ENCODE assay signal across 8 mouse cellular contexts in genomic region chr1:180942166-180943031, GRCm38 (mm10). TPM values are rescaled to one million over a fixed set of nuclear protein-coding genes. Genes with fewer than 3 reads are reported as not detected.
A peak's percentile ranks its signal among the peaks of the same experiment; 100 is the strongest.
DNase-seq lines count a peak whose midpoint lies in the region; ATAC-seq and TF ChIP-seq lines count a peak whose summit lies in the region.

Gene Tmem63a (plus strand): TSS chr1:180942344.

- H3K36me3 ChIP-seq in G1E (replicated peaks), result peaks cover 10% of the 10 kb centered on the region
- H3K36me3 ChIP-seq in hindbrain, embryonic 10.5 days, result no peaks in the 10 kb centered on the region

- H3K4me1 ChIP-seq in G1E (ENCODE audit: insufficient read depth, low read depth, low read length), result peaks cover 50% of the 10 kb centered on the region
- peaks cover 51% of the 10 kb centered on the region for H3K4me1 ChIP-seq in hindbrain, embryonic 10.5 days (replicated peaks)

- no peaks in the 10 kb centered on the region for H3K9me3 ChIP-seq in G1E (replicated peaks)
- no peaks in the 10 kb centered on the region for H3K9me3 ChIP-seq in hindbrain, embryonic 10.5 days

- H3K4me3 ChIP-seq in G1E (ENCODE audit: low read depth, low read length), result peak within 1 kb of the TSS; percentile 82
- H3K4me3 ChIP-seq in hindbrain, embryonic 10.5 days, result peak within 1 kb of the TSS; percentile 87

- peak; percentile 76 for DNase-seq in G1E (ENCODE audit: low spot score)
- peak; percentile 56 for DNase-seq in c-Kit-positive CD71-positive TER-119-positive erythroid progenitor cells, embryonic 14.5 days (ENCODE audit: low spot score)
- peak; percentile 79 for DNase-seq in hindbrain, embryonic 10.5 days (ENCODE audit: low spot score)
- peak; percentile 63 for DNase-seq in layer of hippocampus, adult 9-11 months
- peak; percentile 89 for DNase-seq in lung, postnatal 25 days (ENCODE audit: low spot score)
- peak; percentile 76 for DNase-seq in ovary, postnatal 36 days (ENCODE audit: low spot score)
- DNase-seq in urinary bladder, adult 18-20 months (ENCODE audit: low spot score in 2 of 2), result peak; percentile 75 to 79

- under 1% methylated on average over 73 of the region's 73 CpGs for WGBS in hindbrain, embryonic 10.5 days

- no peak for TF ChIP-seq CTCF in G1E (IDR thresholded peaks at IDR 0.05; ENCODE audit: low read depth, low read length)

- peak within 1 kb of the TSS; percentile 88 for H3K27ac ChIP-seq in hindbrain, embryonic 10.5 days

- peak; percentile 16; the same call in 1 of the 2 replicates for ATAC-seq in G1E (ENCODE audit: extremely low read depth, insufficient number of reproducible peaks, low FRiP score, poor library complexity, severe bottlenecking)
- peak; percentile 45 for ATAC-seq in frontal cortex, adult (ENCODE audit: low TSS enrichment)

- H3K27me3 ChIP-seq in G1E (ENCODE audit: insufficient read depth, low read length), result peaks cover 29% of the 10 kb centered on the region
- H3K27me3 ChIP-seq in hindbrain, embryonic 10.5 days (ENCODE audit: insufficient read depth, poor library complexity, severe bottlenecking), result peaks cover 71% of the 10 kb centered on the region

RNA-seq across cellular contexts. Expression of gene Tmem63a, which starts in this region (rescaled TPM):
- 3.2 and 4.3 TPM in 2 replicates for total RNA-seq in G1E (2014; fragmentation: Nextera tagmentation)
- 2.8 and 3.1 TPM in 2 replicates for total RNA-seq in G1E (2017)
- 2.8 and 3.4 TPM in 2 replicates for polyA plus RNA-seq in G1E (2012)
- 3.0 and 3.4 TPM in 2 replicates for polyA plus RNA-seq in hindbrain, embryonic 10.5 days (2016; fragmentation: Nextera tagmentation; extraction: Ambion mirVana)

Comparison
In these comparisons a context has a peak if more than half of its experiments do, and no peak if none do; other contexts are left out.
1. Peak in every context shown above with its lines: DNase-seq, ATAC-seq, H3K4me3 ChIP-seq and H3K27ac ChIP-seq.